Mouse (Mus musculus): ENCODE measurements around the gene Fam45a.

Gene Fam45a

DNA sequence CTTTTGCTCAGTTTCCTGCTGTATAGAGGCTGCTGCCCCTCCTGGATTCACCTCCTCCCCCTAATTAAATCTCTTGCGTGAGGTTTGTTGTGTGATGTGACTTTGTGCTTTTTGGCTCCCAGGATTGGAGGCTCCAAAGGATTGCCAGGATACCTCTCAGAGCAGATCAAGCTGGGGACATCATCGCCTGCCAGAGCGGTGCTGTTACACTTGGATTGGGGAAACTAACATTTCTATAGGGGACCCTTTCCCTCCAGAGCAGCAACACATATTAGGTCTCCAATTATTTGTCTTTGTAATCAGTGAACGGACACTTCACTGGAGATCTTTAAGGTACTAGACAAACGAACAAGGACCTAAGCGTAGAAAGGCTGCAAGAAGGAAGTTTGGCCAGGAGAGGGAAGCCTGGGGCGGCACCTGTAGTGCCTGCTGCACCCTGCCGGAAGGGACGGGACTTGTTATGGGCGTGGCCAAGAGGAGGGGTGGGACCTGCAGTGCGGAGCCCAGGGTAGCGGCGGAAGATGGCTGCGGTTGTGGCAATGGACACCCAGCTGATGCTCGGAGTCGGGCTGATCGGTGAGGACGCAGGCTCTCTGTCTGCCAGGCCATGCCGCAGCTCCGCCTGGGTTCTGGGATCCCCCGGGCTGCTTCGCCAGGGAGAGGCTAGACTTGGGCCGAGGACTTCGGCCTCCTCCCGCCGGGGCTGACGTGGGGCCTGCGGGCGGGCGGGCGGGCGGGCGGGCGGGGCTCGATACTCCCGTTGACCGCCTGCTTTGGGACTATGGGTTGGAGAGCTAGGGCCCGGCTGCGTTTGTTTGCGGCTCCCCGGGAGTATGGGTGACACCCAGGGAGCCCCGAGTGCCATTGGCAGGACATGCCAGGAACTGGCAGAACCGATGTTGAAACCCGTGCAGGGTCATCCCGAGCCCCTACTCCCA, at the start of gene Fam45a:
Gene Fam45a (plus strand): TSS at position 488 of the 938 bp plus-strand sequence.
- peak; percentile 83 for DNase-seq (ENCODE audit: low spot score)

DNA sequence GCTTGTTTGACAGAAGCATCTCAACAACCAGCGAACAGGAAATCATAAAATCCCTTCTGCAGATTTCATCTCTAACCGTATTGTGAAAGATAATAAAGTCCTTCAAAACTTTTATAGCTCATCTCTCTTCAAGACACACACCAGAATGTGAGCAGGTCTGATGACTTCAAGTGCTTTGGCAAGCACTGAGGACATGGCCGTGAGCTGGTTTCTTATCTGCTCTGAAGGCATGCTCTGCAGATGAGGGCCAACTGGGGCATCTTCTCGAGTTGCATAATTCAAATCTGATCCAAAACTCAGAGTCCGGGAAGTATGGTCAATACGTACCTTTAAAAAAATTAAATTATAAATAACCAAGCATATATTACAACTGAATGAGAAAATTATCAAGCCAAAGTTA, 38.0 kb upstream of the Fam45a start:
- DNase-seq (ENCODE audit: low spot score), result no peak

- no peak for DNase-seq (ENCODE audit: low spot score)
Observed at GRCm38 (mm10) chr19:60782034-60782433, 29.4 kb upstream of the Fam45a start.

- no peak for DNase-seq (ENCODE audit: low spot score)
Observed at GRCm38 (mm10) chr19:60784712-60785111, 26.7 kb upstream of the Fam45a start.

DNA sequence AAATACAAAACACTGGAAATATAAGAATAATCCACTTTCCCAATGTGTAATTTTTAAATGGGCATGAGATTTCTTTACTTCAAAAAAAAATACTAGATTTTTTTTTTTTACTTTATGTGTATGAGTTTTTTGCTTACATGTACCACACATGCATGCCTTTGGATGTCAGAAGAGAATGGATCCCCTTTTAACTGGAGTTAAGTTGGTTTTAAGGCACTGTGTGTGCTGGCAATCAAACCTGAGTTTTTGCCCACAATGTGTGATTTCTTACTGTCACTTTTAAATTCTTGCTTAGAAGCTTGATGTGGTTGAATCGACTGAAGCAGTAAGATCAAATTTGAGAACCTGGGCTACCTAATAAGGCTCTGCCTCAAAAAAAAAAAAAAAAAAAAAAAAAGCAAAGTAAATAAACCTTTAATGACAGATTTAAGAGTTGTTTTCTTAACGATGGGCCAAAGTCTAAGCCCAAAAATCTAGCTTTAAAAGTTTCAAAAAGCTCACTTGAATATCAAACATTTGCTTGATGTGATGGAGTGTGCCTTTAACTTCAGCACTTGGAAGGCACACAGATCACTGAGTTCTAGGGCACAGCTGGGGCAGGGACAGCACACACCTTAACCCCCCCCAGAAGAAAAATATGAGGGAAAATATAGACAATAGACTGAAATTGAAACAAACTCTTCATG, 23.8 kb upstream of the Fam45a start:
- DNase-seq (ENCODE audit: low spot score), result no peak

DNA sequence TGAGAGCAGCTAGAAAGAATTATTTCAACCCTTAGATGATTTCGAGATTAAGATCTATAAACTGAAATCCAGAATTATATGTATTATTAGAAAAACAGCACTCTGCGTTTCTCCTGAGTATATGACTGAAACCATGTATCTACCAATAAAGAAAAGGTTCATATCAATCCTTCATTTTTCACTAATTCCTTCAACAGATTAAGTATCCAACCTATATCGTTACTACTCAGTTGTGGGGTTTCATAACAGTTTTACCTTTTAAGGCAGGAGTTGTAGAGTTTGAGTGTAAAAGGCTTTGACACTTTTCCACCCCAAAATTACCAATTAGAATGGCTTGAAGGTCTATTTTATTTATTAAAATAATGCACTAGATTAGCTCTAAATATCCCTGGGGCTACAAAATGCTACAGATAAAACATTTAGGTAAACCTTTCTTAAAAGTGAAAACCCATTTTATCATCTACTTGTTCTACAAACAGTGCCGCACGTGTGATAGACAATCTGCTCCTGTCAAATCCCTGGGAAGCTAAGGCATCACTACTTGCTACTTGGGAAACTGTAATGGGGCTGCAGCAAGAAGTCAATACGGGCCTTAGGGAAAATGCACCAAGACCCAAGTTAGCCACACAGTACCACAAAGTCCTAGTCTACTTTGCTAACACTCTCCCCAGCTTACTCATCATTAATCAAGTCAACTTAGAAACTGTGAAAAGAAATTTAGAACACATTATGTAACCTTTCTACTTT, 23.0 kb upstream of the Fam45a start:
- no peak for DNase-seq (ENCODE audit: low spot score)

- DNase-seq (ENCODE audit: low spot score), result no peak
Observed at GRCm38 (mm10) chr19:60789452-60789851, 21.9 kb upstream of the Fam45a start.

DNA sequence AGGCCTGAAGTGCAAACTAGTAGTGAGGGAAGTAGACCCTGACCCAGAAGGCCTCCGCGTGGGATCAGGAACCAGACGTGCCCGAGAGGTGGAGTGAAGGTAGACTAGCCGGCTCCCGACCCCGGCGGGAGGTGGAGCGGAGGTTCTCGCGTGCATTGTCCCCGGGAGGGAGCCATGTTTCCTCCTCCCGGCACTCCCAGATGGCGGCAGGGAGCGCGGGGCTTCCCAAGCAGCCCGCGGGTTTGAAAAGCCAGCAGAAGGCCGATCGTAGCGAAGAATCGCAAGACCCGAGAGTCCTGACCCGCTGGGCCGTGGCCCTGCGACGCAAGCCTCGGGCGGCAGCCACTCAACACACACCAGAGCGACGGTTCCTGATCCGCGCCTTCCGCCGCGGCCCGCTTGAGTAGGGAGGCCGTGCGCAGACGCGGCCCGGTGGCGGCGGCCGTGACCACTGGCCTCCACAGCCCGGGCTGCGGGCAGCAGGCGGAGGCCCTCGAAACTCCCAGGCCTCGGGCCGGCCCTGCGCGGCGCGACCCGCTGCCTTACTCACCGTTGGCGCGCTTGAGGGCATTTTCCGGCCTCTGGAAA, 21.4 kb upstream of the Fam45a start:
- peak; percentile 48 for DNase-seq (ENCODE audit: low spot score)

DNA sequence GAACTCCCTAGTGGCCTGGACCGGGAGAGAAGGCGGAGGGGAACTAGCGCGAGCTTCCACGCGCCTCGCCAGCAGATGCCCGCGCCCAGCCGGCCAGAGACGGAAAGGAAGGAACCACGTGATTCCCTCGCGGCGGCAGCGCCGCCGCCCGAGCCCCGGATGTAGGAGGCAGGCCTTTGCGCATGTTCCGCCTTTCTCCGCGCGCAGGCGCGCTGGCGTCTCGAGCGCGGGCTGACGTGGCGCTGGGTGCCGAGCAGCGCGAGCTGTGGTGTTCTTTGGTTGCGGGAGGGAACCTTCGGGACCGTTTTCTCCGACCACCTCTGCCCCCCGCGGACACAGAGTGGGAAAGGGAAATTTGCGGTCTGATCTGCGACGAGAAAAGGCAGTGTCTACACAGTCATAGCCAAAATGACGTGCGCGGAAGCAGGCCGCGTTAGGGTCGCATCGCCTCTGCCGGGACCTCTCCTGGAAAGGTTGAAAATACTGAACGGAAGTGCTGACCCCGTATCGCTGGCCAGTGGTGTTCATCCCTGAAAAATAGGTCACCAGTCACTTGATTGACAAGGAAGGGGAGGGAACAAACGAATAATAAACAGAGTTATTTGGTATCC, 20.7 kb upstream of the Fam45a start, which contains the start of gene Eif3a:
Gene Eif3a (minus strand): TSS at position 108 of the 611 bp plus-strand sequence.
- peak; percentile 91 for DNase-seq (ENCODE audit: low spot score)

GRCm38 (mm10) chr19:60791164-60791563, 20.2 kb upstream of the Fam45a start:
- DNase-seq (ENCODE audit: low spot score), result no peak

GRCm38 (mm10) chr19:60793170-60793707, 18.1 kb upstream of the Fam45a start:
- no peak for DNase-seq (ENCODE audit: low spot score)

DNA sequence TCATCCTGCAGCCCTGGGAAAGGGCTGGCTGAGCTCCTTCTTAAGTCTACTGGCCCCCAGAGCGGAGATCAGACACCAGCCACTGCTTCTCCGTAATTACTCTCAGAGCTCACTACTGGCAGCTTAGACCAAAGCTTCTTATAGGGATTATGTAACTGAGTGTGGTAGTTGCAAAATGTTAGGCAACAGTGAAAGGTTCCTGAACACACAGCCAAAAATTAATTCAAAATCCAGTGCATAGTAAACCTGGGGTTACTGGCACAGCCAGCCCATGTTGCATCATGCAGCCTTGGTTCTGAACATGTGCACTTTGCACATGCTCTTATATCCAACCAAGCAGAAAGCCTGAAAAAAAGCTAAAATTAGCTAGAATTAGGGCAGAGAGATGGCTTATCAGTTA, 16.1 kb upstream of the Fam45a start:
- DNase-seq (ENCODE audit: low spot score), result no peak

GRCm38 (mm10) chr19:60797415-60797814, 14.0 kb upstream of the Fam45a start:
- no peak for DNase-seq (ENCODE audit: low spot score)

DNA sequence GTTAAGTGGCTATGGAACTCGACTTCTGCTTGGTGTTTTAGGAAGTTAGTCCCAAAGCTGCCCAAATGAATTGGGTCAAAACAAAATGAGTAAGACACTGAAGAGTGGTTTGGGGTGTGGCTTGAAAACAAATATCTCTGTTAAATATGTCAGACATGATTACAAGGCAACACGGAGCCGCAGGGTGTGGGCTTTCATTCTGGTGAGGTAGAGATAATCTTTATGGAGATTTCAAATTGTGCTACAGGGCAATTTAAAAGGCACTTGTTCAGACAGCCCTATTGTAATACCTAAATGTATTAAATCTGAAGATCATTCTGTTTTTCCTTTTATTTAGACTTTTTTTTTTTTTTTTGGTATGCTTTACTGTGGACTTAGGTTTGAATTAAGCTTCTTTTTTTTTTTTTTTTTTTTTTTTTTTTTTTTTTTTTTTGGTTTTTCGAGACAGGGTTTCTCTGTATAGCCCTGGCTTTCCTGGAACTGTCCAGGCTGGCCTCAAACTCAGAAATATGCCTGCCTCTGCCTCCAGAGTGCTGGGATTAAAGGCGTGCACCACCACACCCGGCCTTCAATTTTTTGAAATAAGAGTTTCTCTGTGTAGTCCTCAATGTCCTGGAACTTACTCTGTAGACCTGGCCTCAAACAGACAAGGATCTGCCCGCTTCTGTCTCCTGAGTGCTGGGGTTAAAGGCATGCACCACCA, 11.4 kb upstream of the Fam45a start:
- no peak for DNase-seq (ENCODE audit: low spot score)

- DNase-seq (ENCODE audit: low spot score), result no peak
Observed at GRCm38 (mm10) chr19:60804903-60805302, 6.5 kb upstream of the Fam45a start.

GRCm38 (mm10) chr19:60809927-60810326, 1.5 kb upstream of the Fam45a start:
- no peak for DNase-seq (ENCODE audit: low spot score)

GRCm38 (mm10) chr19:60812036-60812389, 628 bp downstream of the Fam45a start:
- DNase-seq (ENCODE audit: low spot score), result no peak

GRCm38 (mm10) chr19:60813133-60813532, 1.7 kb downstream of the Fam45a start:
- no peak for DNase-seq (ENCODE audit: low spot score)

GRCm38 (mm10) chr19:60818677-60819076, 7.3 kb downstream of the Fam45a start:
- DNase-seq (ENCODE audit: low spot score), result no peak

GRCm38 (mm10) chr19:60837747-60838146, 26.4 kb downstream of the Fam45a start:
- DNase-seq (ENCODE audit: low spot score), result peak; percentile 52

GRCm38 (mm10) chr19:60843324-60843723, 31.9 kb downstream of the Fam45a start:
- DNase-seq (ENCODE audit: low spot score), result no peak
